Mouse (Mus musculus) brain, embryonic 18.5 days (tissue): ENCODE results near the gene Thra.
A peak's percentile ranks its signal among the peaks of the same experiment; 100 is the strongest.
"Not testable (repeated sequence)": the region's sequence is repeated elsewhere in the genome, so short reads cannot be mapped to it uniquely, and the experiment has no call there.

ENCODE experiments used
- DNase-seq: peaks from one replicate; pipeline ENCODE4 v3.0.0-alpha.2; 2012; ENCODE audit warnings: low read depth, low spot score

The Thra gene

DNA sequence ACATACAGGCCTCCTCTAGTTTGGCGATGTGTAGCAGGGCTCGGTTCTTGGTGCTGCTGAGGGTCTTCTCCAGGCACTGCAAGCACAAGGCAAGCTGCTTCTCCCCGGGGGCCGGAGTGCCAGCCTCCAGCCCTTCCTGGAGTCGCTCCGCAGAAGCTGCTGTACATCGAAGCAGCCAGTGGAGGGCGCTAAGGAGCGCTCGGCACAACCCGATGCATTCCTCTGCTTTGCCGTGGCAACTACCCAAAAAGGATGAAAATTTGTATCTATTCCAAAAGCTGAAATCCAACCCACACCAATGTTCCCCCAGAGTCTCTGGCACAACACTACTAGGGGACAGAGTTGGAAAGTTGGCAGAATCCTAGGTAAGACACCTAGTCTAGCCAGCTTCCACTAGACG, 22.5 kb upstream of the Thra start:
- no peak for DNase-seq

- DNase-seq = no peak
Observed at GRCm38 (mm10) chr11:98720756-98721155, 19.7 kb upstream of the Thra start.

- DNase-seq = no peak
Observed at GRCm38 (mm10) chr11:98721458-98722226, 18.8 kb upstream of the Thra start.

GRCm38 (mm10) chr11:98723098-98723497, 17.3 kb upstream of the Thra start:
- DNase-seq = no peak

- no peak for DNase-seq
Observed at GRCm38 (mm10) chr11:98725926-98726506, 14.4 kb upstream of the Thra start.

GRCm38 (mm10) chr11:98729119-98729588, 11.3 kb upstream of the Thra start, which contains the start of gene Med24:
Med24 (minus strand) TSS chr11:98729435.
- peak; percentile 92 for DNase-seq

DNA sequence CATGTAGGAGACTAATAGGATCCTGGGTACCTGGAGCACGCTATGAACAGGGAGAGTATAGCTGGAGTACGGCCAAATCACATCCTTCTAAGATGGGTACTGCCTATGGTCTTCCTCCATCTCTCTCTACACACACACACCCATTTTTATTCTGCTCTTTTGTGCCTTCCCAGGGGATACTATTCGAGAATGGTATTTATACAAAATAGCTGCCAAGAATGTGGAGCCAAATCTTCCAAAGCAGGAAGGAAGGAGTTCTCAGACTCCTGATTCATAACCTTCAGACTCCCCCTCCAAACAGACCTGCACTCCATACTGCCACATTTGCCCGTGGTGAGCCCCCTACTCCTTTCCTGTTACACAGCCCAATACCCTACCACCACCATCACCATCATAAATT, 9.7 kb upstream of the Thra start:
- DNase-seq = no peak

DNA sequence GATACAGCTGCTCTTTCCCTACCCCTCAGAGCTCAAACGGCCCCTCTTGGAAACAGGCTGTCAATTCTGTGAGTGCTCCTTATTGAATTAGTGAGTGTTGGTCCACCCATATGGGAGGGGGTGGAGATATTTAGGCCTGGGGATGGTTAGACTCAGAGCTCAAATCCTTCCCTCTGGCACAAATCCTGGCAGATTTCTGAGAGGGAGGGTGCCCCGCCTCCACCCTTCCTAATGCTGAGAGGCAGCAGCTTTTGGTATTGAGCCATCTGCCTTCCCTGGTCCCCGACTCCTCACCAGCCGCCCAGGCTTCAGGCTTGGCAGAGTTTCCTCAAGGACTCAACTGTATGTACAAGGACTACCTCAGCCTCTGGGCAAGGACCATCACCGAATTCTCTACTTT, 9.3 kb upstream of the Thra start:
- no peak for DNase-seq

- DNase-seq = no peak
Observed at GRCm38 (mm10) chr11:98734020-98734419, 6.4 kb upstream of the Thra start.

DNA sequence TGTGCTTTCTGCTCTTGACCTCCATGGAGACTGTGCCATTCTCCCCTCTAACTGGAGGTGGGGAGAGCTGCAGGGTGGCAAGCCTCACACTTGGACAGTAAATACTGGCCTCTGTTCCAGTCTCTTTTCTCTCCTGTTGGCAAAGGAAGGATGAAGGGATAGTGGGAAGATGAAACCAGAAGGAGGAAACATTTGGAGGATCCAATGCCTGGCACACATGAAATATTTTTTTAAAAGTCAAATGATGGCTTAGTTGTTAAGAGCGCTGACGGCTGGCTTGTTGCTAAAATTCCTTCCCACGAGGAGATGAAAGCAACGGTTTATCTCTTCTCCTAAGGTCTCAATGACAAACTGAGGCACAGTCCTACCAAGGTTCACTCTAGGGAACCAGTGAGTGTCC, 5.3 kb upstream of the Thra start:
- no peak for DNase-seq

DNA sequence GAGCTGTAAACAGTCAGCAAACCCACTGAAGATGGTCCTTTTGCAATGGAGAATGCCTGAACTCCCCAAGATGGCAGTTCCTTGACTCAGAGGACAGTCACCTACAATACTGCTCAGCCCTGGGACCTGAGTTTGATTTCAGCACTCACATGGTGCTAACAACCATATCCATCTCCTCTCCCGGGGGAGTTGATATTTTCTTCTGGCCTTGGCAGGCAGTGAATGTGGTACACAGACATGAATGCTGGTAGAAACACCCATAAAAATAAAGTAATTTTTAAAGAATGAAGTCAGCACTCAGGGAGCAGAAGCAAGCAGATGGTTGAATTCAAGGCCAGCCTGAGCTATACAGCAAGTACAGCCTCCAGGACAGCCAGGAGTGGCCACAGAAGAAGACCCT, 4.3 kb upstream of the Thra start:
- DNase-seq = no peak

- DNase-seq = not testable (repeated sequence)
Observed at GRCm38 (mm10) chr11:98737220-98737619, 3.2 kb upstream of the Thra start.

GRCm38 (mm10) chr11:98738428-98738911, 2.0 kb upstream of the Thra start:
- no peak for DNase-seq

DNA sequence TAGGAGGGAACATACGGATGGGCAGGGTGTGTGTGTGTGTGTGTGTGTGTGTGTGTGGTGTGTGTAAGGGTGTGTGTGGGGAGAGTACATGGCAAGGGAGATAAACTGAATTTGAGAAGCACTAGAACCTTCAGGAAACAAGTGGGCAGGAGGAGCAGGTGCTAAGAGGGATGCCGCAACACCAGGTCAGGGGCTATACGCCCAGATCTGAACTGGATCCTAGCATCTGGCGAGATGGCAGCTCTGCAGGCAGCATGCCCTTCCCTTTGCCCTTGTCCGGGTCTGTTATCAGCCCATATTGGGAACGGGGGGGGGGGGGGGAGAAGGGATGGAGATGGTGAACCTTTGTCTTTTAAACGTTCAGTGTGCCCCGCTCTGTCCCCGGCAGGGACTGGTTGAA, 1.5 kb upstream of the Thra start:
- DNase-seq = no peak

GRCm38 (mm10) chr11:98740026-98740392, 429 bp upstream of the Thra start:
- no peak for DNase-seq

- DNase-seq = no peak
Observed at GRCm38 (mm10) chr11:98741051-98741620, 698 bp downstream of the Thra start.

DNA sequence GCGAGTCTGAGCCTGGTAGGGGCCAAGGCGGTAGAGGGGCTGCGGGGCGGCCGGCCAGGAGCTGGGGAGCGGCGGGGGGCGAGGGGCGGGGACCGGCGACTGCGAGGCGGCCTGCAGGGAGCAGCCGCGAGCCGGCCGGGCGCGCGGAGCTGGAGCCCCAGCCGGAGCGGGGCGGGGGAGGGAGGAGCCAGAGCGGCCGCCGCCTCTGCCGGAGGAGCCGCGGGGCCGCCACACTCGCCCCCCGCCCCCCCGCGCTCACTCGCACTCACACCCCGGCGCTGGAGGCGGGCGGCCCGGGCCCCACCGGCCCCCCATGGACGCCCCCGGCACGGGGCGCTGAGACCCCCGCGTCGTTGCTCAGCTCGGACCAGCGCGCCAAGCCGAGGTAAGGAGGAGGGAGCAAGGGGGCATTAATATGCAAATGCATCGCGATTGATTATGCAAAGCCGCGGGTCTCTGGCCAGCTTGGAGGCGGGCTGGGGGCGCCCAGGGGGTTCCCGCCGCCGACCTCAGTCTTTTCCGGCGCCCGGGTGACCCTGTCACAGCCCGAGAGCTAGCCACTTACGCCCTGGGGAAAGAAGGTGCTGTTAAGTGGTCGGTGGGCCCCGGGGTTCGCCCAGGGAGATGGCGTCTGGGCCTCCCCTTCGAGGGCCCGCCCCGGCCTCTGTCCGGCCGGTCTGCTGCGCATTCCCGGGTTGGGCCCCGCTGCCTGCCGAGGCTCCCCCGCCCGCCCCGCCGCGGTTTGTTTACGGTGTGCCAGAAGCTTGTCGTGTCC, 1.4 kb downstream of the Thra start:
- DNase-seq = no peak

DNA sequence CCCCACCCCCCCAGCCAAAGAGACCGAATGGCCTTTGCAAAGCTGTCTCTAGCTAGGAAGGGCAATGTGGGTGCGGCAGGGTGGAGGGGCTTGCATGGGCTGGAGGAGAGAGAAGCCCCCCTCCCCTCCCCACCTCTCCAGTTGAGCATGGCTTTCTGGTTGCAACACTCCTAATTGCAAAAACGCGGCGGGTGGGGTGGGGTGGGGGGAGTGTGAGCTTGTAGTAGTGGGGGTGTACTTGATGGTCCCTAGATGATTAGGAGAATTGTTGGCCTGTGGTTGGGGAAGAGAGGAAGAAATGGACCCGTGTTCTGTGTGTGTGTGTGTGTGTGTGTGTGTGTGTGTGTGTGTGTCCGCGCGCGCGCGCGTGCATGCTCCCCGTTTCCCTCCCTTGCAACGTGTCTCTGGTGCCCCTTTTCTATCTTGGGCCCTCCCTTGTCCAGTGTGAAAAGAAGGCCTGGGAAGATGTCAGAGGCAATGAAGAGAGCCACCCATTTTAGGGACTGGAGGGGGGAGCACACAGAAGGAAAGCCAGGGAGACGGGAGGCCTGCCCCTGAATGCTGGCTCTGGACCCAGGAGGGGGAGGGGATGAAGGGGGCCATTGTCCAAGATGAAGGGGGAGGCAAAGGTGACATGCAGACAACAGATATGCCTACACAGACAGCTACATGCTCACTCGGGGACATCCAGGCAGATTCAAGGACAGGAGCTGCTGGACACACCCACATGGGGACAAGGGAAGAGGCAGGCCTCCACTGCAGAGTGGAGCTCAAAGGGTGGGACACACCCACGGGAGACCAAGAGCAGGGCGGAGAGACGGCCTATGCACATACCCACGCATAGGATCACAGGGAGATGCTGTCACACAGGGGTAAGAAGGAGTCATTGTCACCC, 2.2 kb downstream of the Thra start:
- no peak for DNase-seq

DNA sequence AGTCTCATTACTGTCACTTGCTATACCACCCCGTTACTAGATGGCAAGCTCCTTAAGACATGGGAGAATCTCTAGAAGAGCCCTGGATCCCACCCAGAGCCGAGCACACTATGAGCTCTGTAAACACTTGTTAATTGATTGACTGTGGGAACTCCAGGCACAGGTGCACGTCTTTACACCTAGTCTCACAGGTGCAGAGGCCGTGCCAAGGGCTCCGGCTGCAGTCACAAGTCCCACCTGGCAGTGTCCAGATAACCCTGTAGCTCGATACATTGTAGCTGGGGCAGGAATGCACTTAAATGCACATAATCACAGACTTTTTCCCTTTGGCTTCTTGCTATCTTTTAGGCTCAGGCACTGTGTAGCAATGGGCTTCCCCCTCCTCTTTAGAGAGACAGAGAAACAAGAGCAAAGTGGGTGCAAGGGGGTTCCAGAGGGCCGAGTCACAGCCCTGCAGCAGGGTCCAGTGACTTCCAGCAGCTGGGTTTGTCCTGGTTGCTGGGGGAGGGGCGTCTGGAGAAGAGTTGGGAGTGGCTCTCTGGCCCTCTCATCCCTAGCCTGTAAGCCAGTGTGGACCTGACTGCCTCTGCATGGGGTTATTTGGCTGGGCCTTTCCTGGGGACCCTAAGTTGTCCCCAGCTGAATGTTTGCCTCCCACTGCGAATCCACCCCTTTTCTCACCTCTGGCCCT, 3.4 kb downstream of the Thra start:
- DNase-seq = no peak

DNA sequence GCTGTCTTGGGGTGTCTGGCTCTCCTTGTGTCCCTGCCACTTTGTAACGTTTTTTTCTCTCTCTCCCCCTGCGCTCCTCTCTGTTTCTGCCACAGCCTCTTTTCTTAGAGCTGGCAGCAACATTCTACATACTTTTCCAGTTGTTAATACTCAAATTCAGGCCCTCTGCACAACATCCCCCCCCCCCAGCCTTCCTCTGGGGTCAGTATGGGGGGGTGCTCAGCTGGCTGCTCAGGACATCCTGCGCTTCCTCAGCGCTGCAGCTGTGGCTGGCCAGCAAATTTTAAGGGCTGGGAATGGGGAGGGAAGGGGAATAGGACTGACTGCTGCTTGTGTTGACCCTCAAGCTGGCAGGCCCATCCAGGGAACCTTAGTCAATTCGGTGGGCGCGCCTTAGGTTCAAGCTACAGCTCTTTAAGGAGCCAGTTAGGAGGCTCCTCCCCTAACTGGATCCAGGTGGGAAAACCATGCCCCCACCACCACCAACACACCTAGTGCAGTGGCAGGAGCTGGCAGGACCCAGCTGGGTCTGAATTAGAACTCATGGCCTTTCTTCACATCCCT, 4.1 kb downstream of the Thra start:
- DNase-seq = no peak
